Mouse (Mus musculus): ENCODE measurements around the gene Ppp3ca. TPM values are rescaled to one million over a fixed set of nuclear protein-coding genes. Genes with fewer than 3 reads are reported as not detected.

Gene Ppp3ca
- total and polyA plus RNA-seq, 2 experiments from 2014 or later = 159 to 184 TPM

GRCm38 (mm10) chr3:136671940-136672278 lies 2.0 kb downstream of the Ppp3ca start:
- no peaks in the 10 kb centered on the region for H3K36me3 ChIP-seq (ENCODE audit: insufficient read depth, low read length)
- ATAC-seq (ENCODE audit: low FRiP score) (no peak), DNase-seq (ENCODE audit: low spot score) (peak; percentile 21)
- peak overlapping the region; percentile 96 for H3K4me3 ChIP-seq (ENCODE audit: low read depth, low read length)
- H3K27me3 ChIP-seq (ENCODE audit: insufficient read depth, low read length) = no peaks in the 10 kb centered on the region
- H3K4me1 ChIP-seq (ENCODE audit: insufficient read depth, low read length) = 0 out of 2 replicates have a peak, but pooled peaks cover 2% of the 10 kb centered on the region
- peak overlapping the region; percentile 95; the same call in 1 of the 2 replicates for H3K27ac ChIP-seq (ENCODE audit: low read depth, low read length)
- peak overlapping the region; percentile 51 for H3K4me2 ChIP-seq (ENCODE audit: low read depth, low read length, poor library complexity, severe bottlenecking)
- no peaks in the 10 kb centered on the region for H3K9me3 ChIP-seq (ENCODE audit: low read length)
- TF ChIP-seq CTCF (IDR thresholded peaks at IDR 0.05) = no peak
- 12% methylated on average over 5 of the region's 5 CpGs for WGBS
- peak overlapping the region; percentile 93 for H3K9ac ChIP-seq (replicated peaks; ENCODE audit: low read length, poor library complexity, severe bottlenecking)

DNA sequence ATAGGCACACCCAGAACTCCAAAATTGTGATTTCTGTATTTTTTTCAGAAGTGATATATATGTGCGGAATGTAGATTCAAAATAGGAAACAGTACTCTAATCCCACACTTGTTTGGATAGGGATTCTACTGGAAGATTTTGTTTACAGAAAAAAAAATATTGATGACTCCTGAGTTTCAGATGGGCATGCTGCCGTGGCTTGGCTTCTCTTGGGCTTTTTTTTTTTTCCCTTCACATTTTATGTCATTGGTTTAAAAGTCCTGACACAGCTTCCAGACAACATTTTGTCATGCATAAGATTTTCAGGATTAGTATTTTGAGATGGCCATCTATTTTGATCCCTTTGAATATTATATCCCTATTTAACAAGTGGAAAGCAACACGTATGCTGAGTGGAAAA lies 2.9 kb downstream of the Ppp3ca start:
- Histone ChIP-seq H3K4me2 (ENCODE audit: low read depth, low read length, poor library complexity, severe bottlenecking) (peak overlapping the region; percentile 51), H3K4me1 (ENCODE audit: insufficient read depth, low read length) (0 out of 2 replicates have a peak, but pooled peaks cover 2% of the 10 kb centered on the region), H3K27me3 (ENCODE audit: insufficient read depth, low read length) (no peaks in the 10 kb centered on the region), H3K4me3 (ENCODE audit: low read depth, low read length) (peak overlapping the region; percentile 96), H3K9ac (replicated peaks; ENCODE audit: low read length, poor library complexity, severe bottlenecking) (no peak overlapping the region), H3K9me3 (ENCODE audit: low read length) (no peaks in the 10 kb centered on the region), H3K27ac (ENCODE audit: low read depth, low read length) (no peak overlapping the region), H3K36me3 (ENCODE audit: insufficient read depth, low read length) (no peaks in the 10 kb centered on the region)
- no peak for TF ChIP-seq CTCF (IDR thresholded peaks at IDR 0.05)
- ATAC-seq (ENCODE audit: low FRiP score) (no peak), DNase-seq (ENCODE audit: low spot score) (no peak)
- WGBS = 62% methylated on average over 3 of the region's 3 CpGs

DNA sequence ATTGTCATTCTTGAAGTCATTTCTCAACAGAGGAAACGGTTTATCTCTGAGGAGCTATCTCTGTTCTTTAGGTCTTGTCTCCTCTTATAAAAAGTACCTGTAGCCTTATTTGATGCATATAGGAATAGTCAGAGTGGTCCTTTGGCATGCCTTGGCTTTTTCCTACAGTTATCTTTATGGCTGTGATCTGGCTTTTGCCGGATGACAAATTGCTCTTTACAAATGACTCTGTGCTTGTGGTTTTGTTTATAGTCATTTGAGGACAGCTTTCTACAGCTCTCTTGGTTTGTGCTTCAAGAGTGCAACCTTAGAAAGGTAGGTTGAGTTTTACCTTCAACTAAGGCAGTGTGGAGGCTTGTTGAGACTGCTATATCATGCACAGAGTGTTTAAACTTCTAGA lies 3.4 kb downstream of the Ppp3ca start:
- no peak for DNase-seq (ENCODE audit: low spot score)
- peak overlapping the region; percentile 51 for H3K4me2 ChIP-seq (ENCODE audit: low read depth, low read length, poor library complexity, severe bottlenecking)
- ATAC-seq (ENCODE audit: low FRiP score) = no peak
- H3K36me3 ChIP-seq (ENCODE audit: insufficient read depth, low read length) = no peaks in the 10 kb centered on the region
- no peaks in the 10 kb centered on the region for H3K9me3 ChIP-seq (ENCODE audit: low read length)
- H3K9ac ChIP-seq (replicated peaks; ENCODE audit: low read length, poor library complexity, severe bottlenecking) = no peak overlapping the region
- H3K27me3 ChIP-seq (ENCODE audit: insufficient read depth, low read length) = no peaks in the 10 kb centered on the region
- H3K27ac ChIP-seq (ENCODE audit: low read depth, low read length) = no peak overlapping the region
- 85% methylated on average over 2 of the region's 2 CpGs for WGBS
- 0 out of 2 replicates have a peak, but pooled peaks cover 2% of the 10 kb centered on the region for H3K4me1 ChIP-seq (ENCODE audit: insufficient read depth, low read length)
- TF ChIP-seq CTCF (IDR thresholded peaks at IDR 0.05) = no peak
- H3K4me3 ChIP-seq (ENCODE audit: low read depth, low read length) = peak overlapping the region; percentile 19

- no peaks in the 10 kb centered on the region for H3K36me3 ChIP-seq (ENCODE audit: insufficient read depth, low read length)
- H3K4me2 ChIP-seq (ENCODE audit: low read depth, low read length, poor library complexity, severe bottlenecking) = peak overlapping the region; percentile 5; the same call in 1 of the 2 replicates
- WGBS = 59% methylated on average over 5 of the region's 5 CpGs
- ATAC-seq (ENCODE audit: low FRiP score) (no peak), DNase-seq (ENCODE audit: low spot score) (no peak)
- no peaks in the 10 kb centered on the region for H3K9me3 ChIP-seq (ENCODE audit: low read length)
- H3K9ac ChIP-seq (replicated peaks; ENCODE audit: low read length, poor library complexity, severe bottlenecking) = no peak overlapping the region
- H3K4me1 ChIP-seq (ENCODE audit: insufficient read depth, low read length) = peaks cover 7% of the 10 kb centered on the region
- no peak for TF ChIP-seq CTCF (IDR thresholded peaks at IDR 0.05)
- no peaks in the 10 kb centered on the region for H3K27me3 ChIP-seq (ENCODE audit: insufficient read depth, low read length)
- H3K27ac ChIP-seq (ENCODE audit: low read depth, low read length) = no peak overlapping the region
- no peak overlapping the region for H3K4me3 ChIP-seq (ENCODE audit: low read depth, low read length)
These were observed 4.6 kb downstream of the Ppp3ca start for GRCm38 (mm10) chr3:136674486-136674885.

- TF ChIP-seq CTCF (IDR thresholded peaks at IDR 0.05) = no peak
- DNase-seq (ENCODE audit: low spot score) (no peak), ATAC-seq (ENCODE audit: low FRiP score) (no peak)
- no peaks in the 10 kb centered on the region for H3K9me3 ChIP-seq (ENCODE audit: low read length)
- H3K4me3 ChIP-seq (ENCODE audit: low read depth, low read length) = no peak overlapping the region
- no peak overlapping the region for H3K27ac ChIP-seq (ENCODE audit: low read depth, low read length)
- 79% methylated on average over 2 of the region's 2 CpGs for WGBS
- H3K27me3 ChIP-seq (ENCODE audit: insufficient read depth, low read length) = no peaks in the 10 kb centered on the region
- H3K4me1 ChIP-seq (ENCODE audit: insufficient read depth, low read length) = peaks cover 19% of the 10 kb centered on the region
- H3K4me2 ChIP-seq (ENCODE audit: low read depth, low read length, poor library complexity, severe bottlenecking) = no peak overlapping the region
- H3K9ac ChIP-seq (replicated peaks; ENCODE audit: low read length, poor library complexity, severe bottlenecking) = no peak overlapping the region
- H3K36me3 ChIP-seq (ENCODE audit: insufficient read depth, low read length) = no peaks in the 10 kb centered on the region
These were observed 7.1 kb downstream of the Ppp3ca start for GRCm38 (mm10) chr3:136676991-136677390.

DNA sequence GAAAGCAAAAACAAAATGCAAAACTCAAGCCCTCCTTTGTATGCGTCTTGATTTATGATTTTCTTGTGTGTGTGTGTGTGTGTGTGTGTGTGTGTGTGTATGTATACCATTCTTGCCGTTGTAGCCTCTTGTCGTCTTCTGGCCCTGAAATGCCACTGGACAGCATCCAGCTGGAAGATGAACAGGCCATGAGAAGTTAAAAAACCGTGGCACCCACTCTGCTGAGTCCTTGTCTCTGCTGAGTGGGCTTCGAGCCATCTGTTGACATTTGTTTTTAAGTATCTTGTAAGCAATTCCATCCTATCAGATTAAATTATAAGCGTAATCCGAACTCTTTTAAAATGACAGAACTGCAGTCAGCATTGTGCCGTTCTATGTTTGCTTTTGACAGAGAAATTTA lies 8.5 kb downstream of the Ppp3ca start:
- TF ChIP-seq CTCF (IDR thresholded peaks at IDR 0.05) = no peak
- Histone ChIP-seq H3K27ac (ENCODE audit: low read depth, low read length) (no peak overlapping the region), H3K4me2 (ENCODE audit: low read depth, low read length, poor library complexity, severe bottlenecking) (no peak overlapping the region), H3K9me3 (ENCODE audit: low read length) (no peaks in the 10 kb centered on the region), H3K27me3 (ENCODE audit: insufficient read depth, low read length) (no peaks in the 10 kb centered on the region), H3K4me1 (ENCODE audit: insufficient read depth, low read length) (peaks cover 18% of the 10 kb centered on the region), H3K4me3 (ENCODE audit: low read depth, low read length) (no peak overlapping the region), H3K9ac (replicated peaks; ENCODE audit: low read length, poor library complexity, severe bottlenecking) (no peak overlapping the region), H3K36me3 (ENCODE audit: insufficient read depth, low read length) (no peaks in the 10 kb centered on the region)
- ATAC-seq (ENCODE audit: low FRiP score) (no peak), DNase-seq (ENCODE audit: low spot score) (peak; percentile 62)
- 60% methylated on average over 8 of the region's 8 CpGs for WGBS

Measured in midbrain, postnatal 0 days (tissue).